Mouse (Mus musculus): Measurements from ENCODE around the gene Pkhd1.
"Not testable (repeated sequence)": the region's sequence is repeated elsewhere in the genome, so short reads cannot be mapped to it uniquely, and the experiment has no call there.

DNA sequence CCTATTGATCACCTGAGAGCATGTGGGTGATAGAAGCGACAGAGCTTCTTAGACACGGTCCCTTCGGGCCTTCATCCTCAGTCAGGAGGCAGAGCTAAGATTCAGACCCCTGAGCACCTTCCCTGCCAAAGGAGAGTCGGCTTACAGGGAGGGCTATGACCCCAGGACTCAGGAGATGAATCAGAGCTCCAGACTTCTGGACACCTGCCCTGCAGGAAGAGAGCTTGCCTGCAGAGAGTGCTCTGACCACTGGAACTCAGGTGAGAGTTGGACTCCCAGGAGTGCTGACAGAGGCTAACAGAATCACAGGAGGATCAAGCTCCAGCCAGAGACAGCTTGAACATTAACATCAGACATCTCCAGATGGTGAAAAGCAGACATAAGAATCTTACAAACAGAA is 467.2 kb downstream of the Pkhd1 start:
- TF ChIP-seq CTCF (IDR thresholded peaks at IDR 0.05; ENCODE audit: borderline replicate concordance, insufficient read depth, low read length); POLR2A (IDR thresholded peaks at IDR 0.05; ENCODE audit: low read depth, low read length): not testable (repeated sequence)
